Mouse (Mus musculus): ENCODE results near the gene Cachd1. TPM values are rescaled to one million over a fixed set of nuclear protein-coding genes. Genes with fewer than 3 reads are reported as not detected.

Cachd1 gene
- polyA plus RNA-seq, 1 experiment from 2014 or later = 34.7 TPM

GRCm38 (mm10) chr4:101017806-101018205 is 241.3 kb downstream of the Cachd1 start:
- no peak overlapping the region for H3K9ac ChIP-seq
- no peak overlapping the region for H3K27ac ChIP-seq
- H3K36me3 ChIP-seq = no peaks in the 10 kb centered on the region
- no peaks in the 10 kb centered on the region for H3K27me3 ChIP-seq
- no peak overlapping the region for H3K4me2 ChIP-seq (replicated peaks)
- H3K9me3 ChIP-seq (replicated peaks) = peaks cover 8% of the 10 kb centered on the region
- no peak overlapping the region for H3K4me3 ChIP-seq
- WGBS = 93% methylated on average over 4 of the region's 4 CpGs
- H3K4me1 ChIP-seq = no peaks in the 10 kb centered on the region
- ATAC-seq (ENCODE audit: low FRiP score) = no peak

GRCm38 (mm10) chr4:101020596-101020995 is 244.1 kb downstream of the Cachd1 start, which contains the start of gene Gm10577:
Gene Gm10577 (minus strand): TSS chr4:101020696.
- no peak for ATAC-seq (ENCODE audit: low FRiP score)
- WGBS = 76% methylated on average over 4 of the region's 4 CpGs
- no peaks in the 10 kb centered on the region for H3K27me3 ChIP-seq
- no peak within 1 kb of the TSS for H3K27ac ChIP-seq
- no peak within 1 kb of the TSS for H3K4me2 ChIP-seq (replicated peaks)
- no peak within 1 kb of the TSS for H3K4me3 ChIP-seq
- H3K36me3 ChIP-seq = no peaks in the 10 kb centered on the region
- H3K4me1 ChIP-seq = no peaks in the 10 kb centered on the region
- peaks cover 10% of the 10 kb centered on the region for H3K9me3 ChIP-seq (replicated peaks)
- no peak within 1 kb of the TSS for H3K9ac ChIP-seq

GRCm38 (mm10) chr4:101026566-101026965 is 250.1 kb downstream of the Cachd1 start:
- no peaks in the 10 kb centered on the region for H3K4me1 ChIP-seq
- ATAC-seq (ENCODE audit: low FRiP score) = no peak
- H3K9me3 ChIP-seq (replicated peaks) = peaks cover 10% of the 10 kb centered on the region
- no peaks in the 10 kb centered on the region for H3K27me3 ChIP-seq
- no peak overlapping the region for H3K4me3 ChIP-seq
- no peak overlapping the region for H3K27ac ChIP-seq
- WGBS = 80% methylated on average over 5 of the region's 5 CpGs
- no peak overlapping the region for H3K9ac ChIP-seq
- H3K4me2 ChIP-seq (replicated peaks) = no peak overlapping the region
- no peaks in the 10 kb centered on the region for H3K36me3 ChIP-seq

GRCm38 (mm10) chr4:101026995-101027394 is 250.5 kb downstream of the Cachd1 start:
- H3K4me1 ChIP-seq = no peaks in the 10 kb centered on the region
- H3K9ac ChIP-seq = no peak overlapping the region
- no peak overlapping the region for H3K4me2 ChIP-seq (replicated peaks)
- WGBS = 88% methylated on average over 2 of the region's 2 CpGs
- no peak for ATAC-seq (ENCODE audit: low FRiP score)
- H3K27me3 ChIP-seq = no peaks in the 10 kb centered on the region
- no peaks in the 10 kb centered on the region for H3K36me3 ChIP-seq
- peaks cover 10% of the 10 kb centered on the region for H3K9me3 ChIP-seq (replicated peaks)
- no peak overlapping the region for H3K27ac ChIP-seq
- no peak overlapping the region for H3K4me3 ChIP-seq

DNA sequence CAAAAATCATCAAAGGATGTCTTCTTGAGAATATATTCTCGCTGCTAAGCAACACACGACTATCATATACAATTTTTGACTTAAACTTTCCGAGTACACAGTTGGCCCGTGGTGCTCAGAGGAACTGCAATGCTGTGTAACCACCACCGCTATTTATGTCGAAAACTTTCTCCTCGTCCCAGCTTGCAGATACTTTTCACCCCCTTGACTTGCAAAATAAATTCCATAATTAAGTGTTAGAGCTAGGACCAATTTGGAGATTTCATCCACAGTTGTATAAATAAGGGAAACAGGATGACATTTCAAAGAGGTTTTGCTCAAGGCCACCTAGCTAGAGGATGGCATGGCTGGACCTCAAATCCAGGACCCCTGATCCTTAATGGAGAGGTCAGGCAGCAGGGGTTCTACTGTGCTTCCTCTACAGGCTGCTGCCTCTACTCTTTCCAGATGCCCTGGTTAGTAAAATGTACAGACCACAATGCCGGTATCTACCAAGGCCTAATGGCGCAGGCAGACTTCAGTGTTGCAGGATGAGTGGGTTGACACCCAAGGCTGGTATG is 251.5 kb downstream of the Cachd1 start:
- Histone ChIP-seq H3K9me3 (replicated peaks) (peaks cover 4% of the 10 kb centered on the region), H3K4me2 (replicated peaks) (no peak overlapping the region), H3K4me1 (no peaks in the 10 kb centered on the region), H3K27me3 (no peaks in the 10 kb centered on the region), H3K9ac (no peak overlapping the region), H3K36me3 (no peaks in the 10 kb centered on the region), H3K4me3 (no peak overlapping the region), H3K27ac (no peak overlapping the region)
- no peak for ATAC-seq (ENCODE audit: low FRiP score)
- WGBS = 87% methylated on average over 9 of the region's 9 CpGs

- no peak overlapping the region for H3K4me3 ChIP-seq
- H3K36me3 ChIP-seq = no peaks in the 10 kb centered on the region
- WGBS = 78% methylated on average over 3 of the region's 3 CpGs
Observed at GRCm38 (mm10) chr4:101033047-101033446, 256.6 kb downstream of the Cachd1 start.

GRCm38 (mm10) chr4:101035131-101035530 is 258.7 kb downstream of the Cachd1 start:
- 87% methylated on average over 5 of the region's 5 CpGs for WGBS
- Histone ChIP-seq H3K27ac (no peak overlapping the region), H3K36me3 (no peaks in the 10 kb centered on the region), H3K27me3 (no peaks in the 10 kb centered on the region), H3K4me1 (no peaks in the 10 kb centered on the region), H3K4me2 (replicated peaks) (no peak overlapping the region), H3K9me3 (replicated peaks) (no peaks in the 10 kb centered on the region), H3K9ac (no peak overlapping the region), H3K4me3 (no peak overlapping the region)
- no peak for ATAC-seq (ENCODE audit: low FRiP score)

More at GRCm38 (mm10) chr4:101033047-101033446, 256.6 kb downstream of the Cachd1 start:
- Histone ChIP-seq H3K27me3 (no peaks in the 10 kb centered on the region), H3K27ac (no peak overlapping the region), H3K4me1 (no peaks in the 10 kb centered on the region), H3K4me2 (replicated peaks) (no peak overlapping the region), H3K9me3 (replicated peaks) (no peaks in the 10 kb centered on the region), H3K9ac (no peak overlapping the region)
- no peak for ATAC-seq (ENCODE audit: low FRiP score)

- no peak overlapping the region for H3K4me3 ChIP-seq
- WGBS = 74% methylated on average over 7 of the region's 7 CpGs
- no peak overlapping the region for H3K27ac ChIP-seq
- H3K9me3 ChIP-seq (replicated peaks) = no peaks in the 10 kb centered on the region
- H3K27me3 ChIP-seq = no peaks in the 10 kb centered on the region
- H3K4me1 ChIP-seq = no peaks in the 10 kb centered on the region
- H3K4me2 ChIP-seq (replicated peaks) = no peak overlapping the region
- no peaks in the 10 kb centered on the region for H3K36me3 ChIP-seq
- ATAC-seq (ENCODE audit: low FRiP score) = no peak
- H3K9ac ChIP-seq = no peak overlapping the region
Observed at GRCm38 (mm10) chr4:101037156-101037555, 260.7 kb downstream of the Cachd1 start.

- no peak for ATAC-seq (ENCODE audit: low FRiP score)
- H3K9ac ChIP-seq = no peak overlapping the region
- H3K4me1 ChIP-seq = no peaks in the 10 kb centered on the region
- H3K27ac ChIP-seq = no peak overlapping the region
- no peaks in the 10 kb centered on the region for H3K27me3 ChIP-seq
- H3K36me3 ChIP-seq = no peaks in the 10 kb centered on the region
- WGBS = 78% methylated on average over 2 of the region's 2 CpGs
- H3K4me2 ChIP-seq (replicated peaks) = no peak overlapping the region
- H3K4me3 ChIP-seq = no peak overlapping the region
- H3K9me3 ChIP-seq (replicated peaks) = no peaks in the 10 kb centered on the region
Observed at GRCm38 (mm10) chr4:101043691-101044090, 267.2 kb downstream of the Cachd1 start.

DNA sequence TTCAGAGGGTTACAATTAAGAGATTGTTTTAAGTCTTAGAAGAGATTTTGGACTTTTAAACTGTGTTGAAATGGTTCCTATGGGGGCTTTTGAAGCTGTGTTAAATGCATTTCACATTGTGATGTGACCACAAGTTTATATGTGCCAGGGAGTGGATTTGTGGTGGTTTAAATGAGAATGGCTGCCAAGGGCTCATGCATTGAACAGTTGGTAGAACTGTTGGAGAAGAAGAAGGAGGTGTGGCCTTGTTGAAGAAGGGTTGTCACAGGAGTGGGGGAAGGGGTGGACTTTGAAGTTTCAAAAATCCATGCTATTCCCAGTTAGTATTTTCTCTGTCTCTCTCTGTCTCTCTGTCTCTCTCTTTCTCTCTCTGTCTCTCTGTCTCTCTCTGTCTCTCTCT is 267.7 kb downstream of the Cachd1 start:
- Histone ChIP-seq H3K36me3 (no peaks in the 10 kb centered on the region), H3K27ac (no peak overlapping the region), H3K9me3 (replicated peaks) (no peaks in the 10 kb centered on the region), H3K4me2 (replicated peaks) (no peak overlapping the region), H3K9ac (no peak overlapping the region), H3K4me1 (no peaks in the 10 kb centered on the region), H3K27me3 (no peaks in the 10 kb centered on the region), H3K4me3 (no peak overlapping the region)
- no peak for ATAC-seq (ENCODE audit: low FRiP score)

DNA sequence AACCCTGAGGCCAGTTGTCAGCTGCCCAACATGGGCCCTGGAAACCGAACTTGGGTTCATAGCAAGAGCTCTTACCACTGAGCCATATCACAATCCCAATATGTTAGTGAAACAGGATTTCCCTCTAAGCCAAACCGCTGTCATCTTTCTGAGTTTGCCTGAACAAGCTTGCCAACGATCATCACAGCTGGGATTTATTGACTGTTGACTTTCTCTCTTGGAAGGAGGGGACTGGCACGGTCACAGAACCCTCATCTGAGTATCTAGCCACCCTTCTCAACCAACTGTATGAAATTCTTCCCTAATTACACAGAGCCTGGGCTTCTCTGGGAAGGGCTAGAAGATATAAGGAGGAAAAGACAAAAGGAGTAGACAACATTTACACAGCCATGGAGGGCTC is 270.1 kb downstream of the Cachd1 start:
- no peak for ATAC-seq (ENCODE audit: low FRiP score)
- Histone ChIP-seq H3K4me1 (no peaks in the 10 kb centered on the region), H3K27me3 (no peaks in the 10 kb centered on the region), H3K4me2 (replicated peaks) (no peak overlapping the region), H3K4me3 (no peak overlapping the region), H3K36me3 (no peaks in the 10 kb centered on the region), H3K9me3 (replicated peaks) (no peaks in the 10 kb centered on the region), H3K9ac (no peak overlapping the region), H3K27ac (no peak overlapping the region)
- 78% methylated on average over 4 of the region's 4 CpGs for WGBS

DNA sequence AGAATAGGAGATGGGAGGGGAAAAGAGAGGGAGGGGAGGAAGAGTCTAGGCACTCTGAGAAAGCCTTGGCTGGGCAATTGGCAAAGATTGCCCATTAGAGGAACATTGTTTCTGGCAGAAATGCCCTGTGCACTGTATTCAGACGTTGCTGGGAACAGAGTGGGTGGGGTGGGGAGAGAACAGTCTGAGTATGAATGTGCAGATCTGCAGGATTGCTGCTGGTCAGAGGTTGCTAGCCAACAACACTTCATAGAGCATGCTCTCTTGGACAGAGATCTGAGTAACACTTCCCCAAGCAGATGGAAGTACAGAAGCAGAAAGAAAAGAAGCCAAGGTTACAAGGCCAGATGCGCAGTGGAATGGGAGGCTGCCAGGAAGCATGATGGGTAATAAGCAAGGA is 285.7 kb downstream of the Cachd1 start:
- H3K27ac ChIP-seq = no peak overlapping the region
- 72% methylated on average over 2 of the region's 2 CpGs for WGBS
- no peak for ATAC-seq (ENCODE audit: low FRiP score)
- H3K9ac ChIP-seq = no peak overlapping the region
- H3K36me3 ChIP-seq = no peaks in the 10 kb centered on the region
- H3K9me3 ChIP-seq (replicated peaks) = no peaks in the 10 kb centered on the region
- no peak overlapping the region for H3K4me2 ChIP-seq (replicated peaks)
- H3K27me3 ChIP-seq = no peaks in the 10 kb centered on the region
- H3K4me1 ChIP-seq = no peaks in the 10 kb centered on the region
- no peak overlapping the region for H3K4me3 ChIP-seq

DNA sequence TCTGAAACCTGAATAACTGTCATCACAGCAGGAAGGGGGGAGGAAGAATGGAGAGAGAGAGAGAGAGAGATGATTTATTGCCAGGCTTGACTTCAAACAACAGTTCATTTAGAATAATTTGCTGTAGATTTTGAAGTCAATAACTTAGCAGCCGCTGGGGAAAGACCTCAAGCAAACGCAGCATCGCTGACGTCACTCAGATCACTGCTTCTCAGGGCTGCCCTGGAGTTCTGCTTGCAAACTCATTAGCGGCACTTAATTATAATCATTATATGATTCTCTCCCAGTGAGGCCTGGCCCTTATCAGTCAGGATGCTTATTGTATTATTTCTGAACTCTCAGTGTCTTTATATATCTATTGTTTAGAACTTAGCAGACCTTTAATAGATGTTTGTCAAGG is 289.9 kb downstream of the Cachd1 start:
- no peaks in the 10 kb centered on the region for H3K9me3 ChIP-seq (replicated peaks)
- no peak for ATAC-seq (ENCODE audit: low FRiP score)
- WGBS = 61% methylated on average over 5 of the region's 5 CpGs
- H3K27me3 ChIP-seq = 0 out of 2 replicates have a peak, but pooled peaks cover 3% of the 10 kb centered on the region
- no peak overlapping the region for H3K4me2 ChIP-seq (replicated peaks)
- H3K9ac ChIP-seq = no peak overlapping the region
- no peaks in the 10 kb centered on the region for H3K36me3 ChIP-seq
- peaks cover 3% of the 10 kb centered on the region; the same call in 1 of the 2 replicates for H3K4me1 ChIP-seq
- no peak overlapping the region for H3K27ac ChIP-seq
- no peak overlapping the region for H3K4me3 ChIP-seq

All from hindbrain, embryonic 12.5 days (tissue).